Mouse (Mus musculus): ENCODE data around the gene Snapc1. TPM values are rescaled to one million over a fixed set of nuclear protein-coding genes. Genes with fewer than 3 reads are reported as not detected.

The Snapc1 gene
- polyA plus RNA-seq (2012; fragmentation: generic; extraction: Trizol), result 2.5 TPM
- long read RNA-seq, experiment 1, full-length matches to known transcripts, result 5 of 9 reads
- long read RNA-seq, experiment 1, partial matches to known transcripts, result 0 of 9 reads
- long read RNA-seq, experiment 1, other reads (novel, unspliced or antisense), result 4 of 9 reads
- long read RNA-seq, experiment 2, full-length matches to known transcripts, result 29 of 39 reads
- long read RNA-seq, experiment 2, partial matches to known transcripts, result 0 of 39 reads
- long read RNA-seq, experiment 2, other reads (novel, unspliced or antisense), result 10 of 39 reads

DNA sequence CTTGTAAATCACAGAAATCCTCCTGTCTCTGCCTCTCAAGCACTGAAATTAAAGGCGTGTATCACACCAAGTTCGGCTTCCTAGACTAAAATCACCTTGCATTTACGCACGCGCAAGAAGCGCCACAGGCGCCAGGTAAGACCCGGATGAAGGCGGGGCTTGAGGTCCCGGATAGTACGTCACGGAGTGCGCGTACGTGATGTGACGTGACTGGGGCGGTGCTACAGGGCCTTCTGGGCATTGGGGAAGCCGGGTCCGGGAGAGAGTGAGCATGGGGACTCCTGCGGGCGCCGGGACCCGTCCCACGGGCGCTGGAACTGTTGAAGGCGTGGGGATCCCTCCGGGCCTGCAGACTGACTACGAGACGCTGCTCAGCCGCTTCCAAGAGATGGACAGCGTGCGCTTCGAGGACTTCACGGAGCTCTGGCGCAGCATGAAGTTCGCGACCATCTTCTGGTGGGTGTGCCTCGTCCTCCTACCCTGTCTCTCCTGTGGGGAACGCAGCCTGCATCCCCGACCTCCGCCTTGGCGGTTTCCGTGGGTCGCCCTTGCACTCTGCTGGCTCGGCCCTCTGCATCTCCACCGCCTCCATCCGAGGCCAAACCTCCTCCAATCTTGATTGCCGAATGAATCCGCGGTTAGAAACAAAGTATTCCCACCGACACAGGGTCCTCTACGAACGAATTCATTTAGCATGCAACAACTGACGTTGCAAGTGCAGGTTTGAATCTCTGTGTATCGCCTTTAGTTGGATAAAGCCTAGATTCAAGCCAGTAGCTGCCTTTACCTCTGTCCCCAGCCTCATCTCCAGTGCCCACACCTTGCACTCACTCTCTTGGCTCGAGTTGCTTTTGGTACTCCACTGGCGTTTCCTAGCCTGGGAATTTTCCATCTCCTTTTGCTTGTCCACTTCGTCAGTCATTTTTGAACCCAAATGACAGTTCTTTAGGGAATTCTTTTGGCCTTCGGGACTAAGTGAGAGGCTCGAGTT lies at the start of gene Snapc1:
Snapc1 (plus strand) TSS at position 191 of the 991 bp plus-strand sequence.
- TF ChIP-seq MAX (IDR thresholded peaks at IDR 0.05) (peak; percentile 5), USF1 (IDR thresholded peaks at IDR 0.05; ENCODE audit: low read depth) (no peak)

GRCm38 (mm10) chr12:73918479-73918878 lies 45.8 kb upstream of the Snapc1 start:
- Histone ChIP-seq H3ac (ENCODE audit: control insufficient read depth, insufficient read length, low read depth) (no peak overlapping the region), H3K36me3 (ENCODE audit: control insufficient read depth, insufficient read depth) (no peaks in the 10 kb centered on the region)

More for the DNA sequence above, at the start of gene Snapc1:
- Histone ChIP-seq H3K79me2 (ENCODE audit: control insufficient read depth, insufficient read depth) (peaks cover 38% of the 10 kb centered on the region), H3K4me3 (ENCODE audit: insufficient read depth, poor library complexity, severe bottlenecking) (peak within 1 kb of the TSS; percentile 90), H3ac (ENCODE audit: control insufficient read depth, insufficient read length, low read depth) (peak within 1 kb of the TSS; percentile 73), H3K27me3 (ENCODE audit: control insufficient read depth, insufficient read depth, insufficient read length) (no peaks in the 10 kb centered on the region), H3K36me3 (ENCODE audit: control insufficient read depth, insufficient read depth) (peaks cover 24% of the 10 kb centered on the region), H3K79me3 (ENCODE audit: low read depth) (peaks cover 23% of the 10 kb centered on the region)

DNA sequence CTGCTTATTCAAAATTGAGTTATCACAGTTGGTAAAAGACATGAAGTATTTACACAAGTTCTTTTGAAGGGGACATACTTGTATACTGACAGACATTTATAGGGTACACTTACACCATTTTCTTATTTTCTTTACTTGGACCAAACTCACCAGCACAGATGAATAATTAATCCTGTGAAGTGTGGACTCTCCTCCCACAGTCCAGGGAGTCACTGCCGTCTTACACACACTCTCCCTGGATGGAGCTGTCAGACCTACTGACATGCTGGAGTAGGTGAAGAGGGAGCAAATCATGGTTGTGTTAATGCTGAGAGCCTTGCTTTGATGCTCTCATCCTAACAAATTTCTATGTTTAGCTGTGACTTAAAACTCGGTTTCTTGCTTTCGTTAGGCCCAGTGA lies 34.0 kb upstream of the Snapc1 start:
- Histone ChIP-seq H3K27me3 (ENCODE audit: control insufficient read depth, insufficient read depth, insufficient read length) (no peaks in the 10 kb centered on the region), H3K79me3 (ENCODE audit: low read depth) (peaks cover 5% of the 10 kb centered on the region), H3K79me2 (ENCODE audit: control insufficient read depth, insufficient read depth) (peaks cover 12% of the 10 kb centered on the region), H3ac (ENCODE audit: control insufficient read depth, insufficient read length, low read depth) (no peak overlapping the region), H3K4me3 (ENCODE audit: insufficient read depth, poor library complexity, severe bottlenecking) (no peak overlapping the region), H3K36me3 (ENCODE audit: control insufficient read depth, insufficient read depth) (peaks cover 77% of the 10 kb centered on the region)
- TF ChIP-seq USF1 (IDR thresholded peaks at IDR 0.05; ENCODE audit: low read depth) (no peak), MYOG (IDR thresholded peaks at IDR 0.05; ENCODE audit: control insufficient read depth, extremely low read depth, insufficient read length) (no peak), MAX (IDR thresholded peaks at IDR 0.05) (no peak), FOSL1 (IDR thresholded peaks at IDR 0.05; ENCODE audit: insufficient read depth, low read length, poor library complexity, severe bottlenecking) (no peak), CEBPB (IDR thresholded peaks at IDR 0.05; ENCODE audit: low read depth) (no peak), MYOD1 (IDR thresholded peaks at IDR 0.05; ENCODE audit: control insufficient read depth, insufficient read length, low read depth) (no peak), CTCF (IDR thresholded peaks at IDR 0.05; ENCODE audit: control insufficient read depth, insufficient read depth, insufficient read length) (no peak)

More at GRCm38 (mm10) chr12:73918479-73918878, 45.8 kb upstream of the Snapc1 start:
- H3K4me3 ChIP-seq (ENCODE audit: insufficient read depth, poor library complexity, severe bottlenecking), result no peak overlapping the region
- H3K79me2 ChIP-seq (ENCODE audit: control insufficient read depth, insufficient read depth), result peaks cover 100% of the 10 kb centered on the region
- TF ChIP-seq MYOG (IDR thresholded peaks at IDR 0.05; ENCODE audit: control insufficient read depth, extremely low read depth, insufficient read length) (no peak), MAX (IDR thresholded peaks at IDR 0.05) (no peak), FOSL1 (IDR thresholded peaks at IDR 0.05; ENCODE audit: insufficient read depth, low read length, poor library complexity, severe bottlenecking) (no peak), CTCF (IDR thresholded peaks at IDR 0.05; ENCODE audit: control insufficient read depth, insufficient read depth, insufficient read length) (no peak), MYOD1 (IDR thresholded peaks at IDR 0.05; ENCODE audit: control insufficient read depth, insufficient read length, low read depth) (no peak)
- H3K79me3 ChIP-seq (ENCODE audit: low read depth), result peaks cover 86% of the 10 kb centered on the region
- H3K27me3 ChIP-seq (ENCODE audit: control insufficient read depth, insufficient read depth, insufficient read length), result no peaks in the 10 kb centered on the region

- Histone ChIP-seq H3K27me3 (ENCODE audit: control insufficient read depth, insufficient read depth, insufficient read length) (no peaks in the 10 kb centered on the region), H3ac (ENCODE audit: control insufficient read depth, insufficient read length, low read depth) (no peak overlapping the region), H3K4me3 (ENCODE audit: insufficient read depth, poor library complexity, severe bottlenecking) (no peak overlapping the region), H3K79me3 (ENCODE audit: low read depth) (no peaks in the 10 kb centered on the region), H3K36me3 (ENCODE audit: control insufficient read depth, insufficient read depth) (peaks cover 82% of the 10 kb centered on the region), H3K79me2 (ENCODE audit: control insufficient read depth, insufficient read depth) (peaks cover 2% of the 10 kb centered on the region)
- TF ChIP-seq CTCF (IDR thresholded peaks at IDR 0.05; ENCODE audit: control insufficient read depth, insufficient read depth, insufficient read length) (no peak), USF1 (IDR thresholded peaks at IDR 0.05; ENCODE audit: low read depth) (no peak), MAX (IDR thresholded peaks at IDR 0.05) (no peak), MYOD1 (IDR thresholded peaks at IDR 0.05; ENCODE audit: control insufficient read depth, insufficient read length, low read depth) (no peak), CEBPB (IDR thresholded peaks at IDR 0.05; ENCODE audit: low read depth) (no peak), FOSL1 (IDR thresholded peaks at IDR 0.05; ENCODE audit: insufficient read depth, low read length, poor library complexity, severe bottlenecking) (no peak), MYOG (IDR thresholded peaks at IDR 0.05; ENCODE audit: control insufficient read depth, extremely low read depth, insufficient read length) (no peak)
These were observed 33.0 kb upstream of the Snapc1 start for GRCm38 (mm10) chr12:73931274-73931673.

GRCm38 (mm10) chr12:73934528-73934927 lies 29.8 kb upstream of the Snapc1 start:
- peaks cover 83% of the 10 kb centered on the region for H3K36me3 ChIP-seq (ENCODE audit: control insufficient read depth, insufficient read depth)
- TF ChIP-seq CEBPB (IDR thresholded peaks at IDR 0.05; ENCODE audit: low read depth) (no peak), MYOG (IDR thresholded peaks at IDR 0.05; ENCODE audit: control insufficient read depth, extremely low read depth, insufficient read length) (no peak), USF1 (IDR thresholded peaks at IDR 0.05; ENCODE audit: low read depth) (no peak), MYOD1 (IDR thresholded peaks at IDR 0.05; ENCODE audit: control insufficient read depth, insufficient read length, low read depth) (no peak), MAX (IDR thresholded peaks at IDR 0.05) (no peak), CTCF (IDR thresholded peaks at IDR 0.05; ENCODE audit: control insufficient read depth, insufficient read depth, insufficient read length) (no peak), FOSL1 (IDR thresholded peaks at IDR 0.05; ENCODE audit: insufficient read depth, low read length, poor library complexity, severe bottlenecking) (no peak)
- H3K4me3 ChIP-seq (ENCODE audit: insufficient read depth, poor library complexity, severe bottlenecking), result no peak overlapping the region
- H3K27me3 ChIP-seq (ENCODE audit: control insufficient read depth, insufficient read depth, insufficient read length), result no peaks in the 10 kb centered on the region
- no peak overlapping the region for H3ac ChIP-seq (ENCODE audit: control insufficient read depth, insufficient read length, low read depth)
- no peaks in the 10 kb centered on the region for H3K79me2 ChIP-seq (ENCODE audit: control insufficient read depth, insufficient read depth)
- H3K79me3 ChIP-seq (ENCODE audit: low read depth), result no peaks in the 10 kb centered on the region
